Mouse (Mus musculus) thymus, postnatal 36 days (tissue): ENCODE results near the gene E130208F15Rik.

ENCODE experiments used
- DNase-seq, 2 experiments: peaks; one replicate each; pipeline ENCODE4 v3.0.0; 2022; ENCODE audit warnings: mixed read lengths in 2 of 2

Gene E130208F15Rik

DNA sequence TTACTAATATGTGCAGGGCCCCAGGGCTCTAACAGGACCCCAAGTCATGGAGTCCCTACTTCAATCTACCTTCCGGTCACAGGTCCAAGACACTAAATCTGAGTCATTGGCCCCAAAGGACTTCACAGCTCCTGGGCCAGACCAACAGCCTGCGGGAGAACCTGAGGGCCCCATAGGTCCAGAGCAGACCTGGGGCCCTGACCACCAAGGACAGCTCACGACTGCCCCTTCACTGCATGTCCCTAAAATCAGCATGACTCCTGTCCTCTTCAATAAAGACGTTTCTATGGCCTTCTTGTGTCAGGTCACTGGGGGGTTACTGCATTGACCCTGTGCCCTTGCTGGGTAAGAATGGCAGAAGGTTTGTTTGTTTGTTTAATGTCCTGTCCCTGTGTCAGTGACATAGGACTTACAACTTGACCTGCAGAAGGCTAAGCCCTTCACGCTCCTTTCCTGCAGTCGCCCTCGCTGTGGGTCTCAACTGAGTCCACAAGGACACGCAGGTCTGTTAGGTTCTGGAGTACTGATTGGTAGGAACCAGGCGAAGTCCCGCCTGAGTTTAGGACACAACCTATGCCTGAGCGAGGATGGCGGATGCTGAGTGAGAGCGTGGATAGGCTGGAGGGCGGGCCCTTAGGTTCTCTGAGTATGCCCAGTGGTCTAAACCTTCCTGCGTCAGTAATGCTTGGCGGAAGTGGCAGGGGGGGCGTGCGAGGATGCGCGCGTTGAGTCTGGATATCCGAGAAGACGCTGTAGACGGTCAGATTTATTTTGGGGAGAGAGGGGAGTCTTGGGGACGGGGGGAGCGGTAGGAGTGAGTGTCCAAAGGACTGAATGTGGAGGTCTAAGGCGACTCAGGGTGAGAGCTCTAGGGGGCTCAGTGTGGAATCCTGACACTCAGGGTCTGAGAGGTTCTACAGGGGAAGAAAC lies 13.2 kb upstream of the E130208F15Rik start, which contains the start of gene Alkbh6:
TSS of gene Alkbh6 (plus strand) at position 642 of the 930 bp plus-strand sequence.
- DNase-seq = peak; percentile 88 to 94

GRCm38 (mm10) chr7:30309395-30310129 lies 12.0 kb upstream of the E130208F15Rik start:
- DNase-seq = no peak

- DNase-seq = no peak
These were observed 11.4 kb upstream of the E130208F15Rik start for GRCm38 (mm10) chr7:30310136-30310535.

DNA sequence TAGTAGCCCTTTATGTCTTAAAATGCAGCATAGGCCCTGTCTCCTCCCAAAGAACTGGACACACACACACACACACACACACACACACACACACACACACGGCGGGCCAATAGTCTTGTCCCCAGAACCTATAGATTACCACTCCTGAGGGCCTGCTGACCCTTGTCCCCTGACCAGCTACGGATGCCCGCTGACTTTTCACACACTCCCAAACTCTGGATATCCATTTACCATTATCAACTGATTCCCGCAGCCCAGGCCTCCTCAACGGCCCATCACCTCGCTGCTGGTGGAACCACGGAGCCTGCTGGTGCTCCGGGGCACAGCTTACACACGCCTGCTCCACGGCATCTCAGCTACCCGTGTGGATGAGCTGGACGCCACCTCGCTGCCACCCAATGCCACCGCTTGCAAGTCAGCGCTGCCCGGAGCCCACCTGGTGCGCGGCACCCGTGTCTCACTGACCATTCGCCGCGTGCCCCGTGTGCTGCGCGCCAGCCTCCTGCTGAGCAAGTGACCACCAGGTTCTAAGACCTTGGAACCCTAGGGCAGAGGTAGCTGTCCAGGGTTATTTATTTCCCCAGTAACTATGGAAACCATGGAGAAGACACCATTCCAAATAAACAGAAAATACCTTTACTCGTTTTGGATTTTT lies 7.7 kb upstream of the E130208F15Rik start:
- no peak for DNase-seq

DNA sequence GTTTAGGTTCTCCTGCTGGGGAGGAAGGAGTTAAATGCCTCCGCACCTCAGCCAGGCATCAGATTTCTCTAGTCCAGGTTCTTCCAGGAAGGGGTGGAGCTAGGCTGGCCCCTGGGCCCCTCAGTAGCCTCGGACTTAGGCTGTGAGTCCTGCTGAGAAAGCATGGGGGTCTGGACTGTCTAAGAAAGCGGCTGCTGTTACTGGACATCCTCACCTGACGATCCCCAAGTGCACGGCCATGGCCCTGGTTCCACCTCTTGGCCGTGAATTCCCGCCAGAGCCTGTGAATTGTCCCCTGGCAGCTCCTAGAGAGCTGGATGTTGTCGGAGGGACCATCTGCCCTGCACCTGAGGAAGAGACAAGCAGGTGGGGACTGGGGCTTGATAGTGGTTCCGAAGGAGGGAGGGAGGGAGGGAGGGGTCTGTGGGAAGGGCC lies 6.8 kb upstream of the E130208F15Rik start, which contains the start of gene Syne4:
TSS of gene Syne4 (plus strand) at position 87 of the 435 bp plus-strand sequence.
- DNase-seq = no peak

GRCm38 (mm10) chr7:30315559-30316529 lies 5.7 kb upstream of the E130208F15Rik start:
- no peak for DNase-seq

GRCm38 (mm10) chr7:30318142-30318541 lies 3.4 kb upstream of the E130208F15Rik start:
- DNase-seq = no peak

- DNase-seq = no peak
These were observed 594 bp upstream of the E130208F15Rik start for GRCm38 (mm10) chr7:30320946-30321345.

DNA sequence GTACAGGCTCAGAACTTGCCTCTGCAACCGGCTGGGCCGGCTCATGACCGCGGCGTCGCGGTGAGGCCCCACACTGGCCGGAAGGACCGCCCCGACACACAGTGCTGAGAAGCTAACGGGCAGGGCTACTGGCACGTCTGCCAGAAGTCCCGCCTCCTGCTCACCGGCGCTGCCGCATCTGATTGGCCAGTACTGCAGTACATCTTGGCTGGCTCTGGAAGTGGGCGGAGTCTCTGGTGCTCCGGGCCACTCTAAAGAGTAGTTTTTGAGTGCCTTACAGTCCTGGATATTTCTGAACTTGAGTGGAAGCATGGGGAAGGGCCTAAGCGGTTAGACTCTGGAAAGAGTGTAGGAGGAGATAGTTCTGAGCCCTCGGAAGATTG lies 736 bp downstream of the E130208F15Rik start:
- DNase-seq = peak; percentile 95 to 97

- no peak for DNase-seq
These were observed 1.3 kb downstream of the E130208F15Rik start for GRCm38 (mm10) chr7:30322865-30323264.

DNA sequence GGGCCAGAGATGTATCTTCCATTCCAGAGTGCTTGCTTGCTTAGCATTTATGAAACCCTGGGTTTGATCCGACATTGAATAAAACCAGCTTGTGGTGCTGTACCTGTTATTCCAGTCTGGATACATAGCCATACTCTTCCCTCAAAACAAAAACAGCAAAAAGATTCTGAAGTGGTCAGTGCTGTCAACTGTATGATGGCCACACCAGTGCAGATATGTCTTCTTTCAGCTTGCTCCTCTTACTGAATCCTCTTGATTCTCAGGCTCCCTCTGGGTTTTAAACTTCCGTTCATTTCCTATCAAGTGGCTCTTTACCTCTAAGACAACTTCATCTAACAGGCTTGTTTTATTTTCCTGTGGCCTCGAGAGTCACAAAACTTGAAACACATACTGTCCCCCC lies 2.3 kb downstream of the E130208F15Rik start, which contains the start of gene Sdhaf1:
TSS of gene Sdhaf1 (minus strand) at position 101 of the 400 bp plus-strand sequence.
- no peak for DNase-seq

GRCm38 (mm10) chr7:30324300-30324944 lies 2.9 kb downstream of the E130208F15Rik start:
- no peak for DNase-seq

GRCm38 (mm10) chr7:30325364-30325763 lies 3.8 kb downstream of the E130208F15Rik start:
- peak; percentile 64 to 67 for DNase-seq

- no peak for DNase-seq
These were observed 4.9 kb downstream of the E130208F15Rik start for GRCm38 (mm10) chr7:30326427-30326826.

GRCm38 (mm10) chr7:30327140-30327539 lies 5.6 kb downstream of the E130208F15Rik start:
- no peak for DNase-seq

DNA sequence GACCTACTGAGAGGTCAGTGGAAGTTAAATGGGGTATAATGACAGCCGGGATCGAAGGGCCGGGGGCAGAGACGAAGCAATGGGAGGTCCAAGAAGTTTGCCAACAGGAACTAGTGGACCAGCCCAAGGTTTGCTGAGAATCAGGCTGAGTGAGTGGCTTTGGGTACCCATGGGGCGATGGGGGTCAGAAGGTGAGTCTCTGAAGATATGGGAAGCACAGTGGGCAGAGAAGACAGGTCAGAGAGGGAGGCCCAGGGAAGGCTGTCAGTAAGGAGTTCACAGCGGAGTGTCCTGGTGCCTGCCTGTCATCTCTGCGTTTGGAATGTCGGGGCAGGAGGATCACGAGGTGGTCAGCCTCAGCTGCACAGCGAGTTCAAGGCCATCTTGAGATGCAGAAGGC lies 6.8 kb downstream of the E130208F15Rik start:
- DNase-seq = no peak

DNA sequence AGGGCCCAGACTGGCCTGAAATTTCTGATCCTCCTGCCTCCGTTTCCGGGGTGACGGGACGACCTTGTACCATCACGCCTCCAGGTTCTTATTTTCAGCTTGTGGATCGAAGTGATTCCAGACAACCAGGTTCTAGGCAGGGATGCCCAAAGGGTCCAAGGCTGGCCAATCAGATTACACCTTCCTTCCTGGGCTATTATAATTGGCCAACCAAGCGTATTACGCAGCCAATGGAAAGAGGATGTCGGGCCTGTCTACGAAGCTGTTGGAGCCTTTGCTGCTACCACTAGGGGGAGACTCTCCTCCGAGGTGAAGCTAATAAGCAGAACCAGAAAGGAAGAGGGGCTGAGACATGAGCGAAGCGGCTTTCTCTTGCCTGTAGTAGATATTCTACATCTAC lies 10.3 kb downstream of the E130208F15Rik start:
- peak; percentile 69 to 75 for DNase-seq

GRCm38 (mm10) chr7:30332622-30333259 lies 11.2 kb downstream of the E130208F15Rik start:
- DNase-seq = no peak

DNA sequence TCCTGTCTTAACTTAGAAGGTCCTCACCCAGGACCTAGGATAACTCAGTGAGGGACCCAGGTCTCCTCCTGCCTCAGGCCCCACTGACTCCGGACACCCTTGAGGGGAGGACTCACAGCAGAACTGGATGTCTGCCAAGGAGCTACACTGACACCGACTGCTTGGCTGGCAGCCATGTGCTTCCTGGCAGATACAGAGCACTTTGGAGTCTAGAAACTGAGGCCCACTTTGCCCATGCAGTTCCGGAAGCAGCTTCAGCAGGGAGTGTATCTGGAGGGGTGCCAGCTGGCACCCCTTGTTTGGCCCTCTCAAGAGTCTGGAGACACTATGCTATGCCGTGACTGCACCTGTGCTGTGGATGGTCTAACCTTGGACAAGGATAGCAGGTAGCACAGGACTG lies 11.9 kb downstream of the E130208F15Rik start:
- DNase-seq = peak; percentile 42 to 63

DNA sequence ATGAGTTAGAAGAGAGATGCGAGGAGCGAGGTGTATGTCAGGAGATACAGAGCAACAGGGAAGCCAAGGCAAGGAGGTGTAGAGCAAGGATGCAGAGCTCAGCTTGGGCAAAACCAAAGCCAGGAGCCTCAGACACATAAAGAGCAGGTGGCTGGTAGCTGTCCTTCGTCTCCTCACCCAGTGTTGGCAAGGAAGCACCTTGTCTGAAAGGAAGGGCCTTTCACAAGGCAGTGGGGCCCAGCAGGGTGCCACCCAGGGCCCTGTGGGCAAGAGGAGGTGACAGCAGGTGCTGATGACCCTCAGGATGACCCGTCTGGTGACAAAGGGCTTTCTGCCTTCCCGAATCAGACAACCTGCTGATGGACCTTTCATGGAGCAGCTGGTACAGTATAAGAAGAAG lies 13.0 kb downstream of the E130208F15Rik start:
- no peak for DNase-seq

DNA sequence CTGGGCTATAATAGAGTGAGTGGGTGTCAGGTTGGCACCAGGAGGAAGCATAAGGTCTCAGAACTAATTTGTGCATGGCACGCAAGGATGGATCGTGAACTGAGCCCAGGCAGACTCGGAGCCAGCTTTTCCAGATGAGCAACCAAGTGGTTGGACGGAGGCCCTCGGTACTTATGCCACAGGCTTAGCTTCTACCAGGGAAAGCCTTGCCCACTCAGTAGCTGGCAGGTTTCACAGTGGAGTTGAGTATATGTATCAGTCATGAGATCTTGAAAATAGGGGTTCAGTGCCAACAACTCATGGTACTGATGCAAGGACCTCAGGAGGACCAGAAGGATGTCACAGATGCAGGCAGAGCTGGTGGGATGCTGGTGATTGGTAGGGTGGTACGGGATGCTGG lies 14.1 kb downstream of the E130208F15Rik start:
- DNase-seq = no peak
